Mouse (Mus musculus): ENCODE data around the gene Map3k14.

The Map3k14 gene

GRCm38 (mm10) chr11:103210291-103210690 is 57.0 kb downstream of the Map3k14 start:
- no peak for DNase-seq (ENCODE audit: low read depth, low spot score)

DNA sequence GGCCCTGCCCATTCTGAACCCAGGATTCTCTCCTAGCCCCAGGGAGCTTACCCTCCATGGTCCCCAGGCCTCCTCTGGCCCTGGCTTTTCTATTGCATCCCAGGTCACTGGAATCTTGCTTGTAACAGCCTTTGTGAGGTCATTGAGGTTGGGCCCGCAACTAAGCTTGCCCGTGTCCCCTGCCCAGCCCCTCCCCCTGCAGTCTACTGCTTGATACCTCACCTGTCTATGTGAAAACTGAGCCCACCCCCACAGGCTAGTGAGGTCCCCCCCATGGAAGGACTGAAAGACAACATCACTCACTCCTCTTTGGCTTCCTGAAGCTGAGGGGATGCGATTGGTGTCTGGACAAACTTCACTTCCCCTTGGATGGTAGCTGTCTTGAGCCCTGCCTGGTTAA is 58.8 kb downstream of the Map3k14 start, which contains the start of gene 1700023F06Rik:
1700023F06Rik (minus strand) TSS at position 101 of the 400 bp plus-strand sequence.
- no peak for DNase-seq (ENCODE audit: low read depth, low spot score)

- DNase-seq (ENCODE audit: low read depth, low spot score) = no peak
Observed at GRCm38 (mm10) chr11:103206203-103206602, 61.1 kb downstream of the Map3k14 start.

DNA sequence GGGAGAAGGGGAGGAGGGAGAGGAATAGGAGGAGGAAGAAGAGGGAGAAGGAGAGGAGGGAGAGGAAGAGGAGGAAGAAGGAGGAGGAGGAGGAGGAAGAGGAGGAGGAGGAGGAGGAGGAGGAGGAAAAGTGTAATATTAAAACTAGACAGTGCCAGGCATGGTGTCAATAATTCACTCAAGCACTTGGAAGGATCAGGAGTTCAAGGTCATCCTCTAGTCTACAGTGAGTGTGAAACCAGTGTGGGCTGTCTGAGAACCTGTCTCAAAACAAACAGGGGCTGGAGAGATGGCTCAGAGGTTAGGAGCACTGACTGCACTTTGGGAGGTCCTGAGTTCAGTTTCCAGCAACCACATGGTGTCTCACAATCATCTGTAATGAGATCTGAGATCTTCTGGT is 64.9 kb downstream of the Map3k14 start:
- no peak for DNase-seq (ENCODE audit: low read depth, low spot score)

- DNase-seq (ENCODE audit: low read depth, low spot score) = no peak
Observed at GRCm38 (mm10) chr11:103201664-103202063, 65.6 kb downstream of the Map3k14 start.

DNA sequence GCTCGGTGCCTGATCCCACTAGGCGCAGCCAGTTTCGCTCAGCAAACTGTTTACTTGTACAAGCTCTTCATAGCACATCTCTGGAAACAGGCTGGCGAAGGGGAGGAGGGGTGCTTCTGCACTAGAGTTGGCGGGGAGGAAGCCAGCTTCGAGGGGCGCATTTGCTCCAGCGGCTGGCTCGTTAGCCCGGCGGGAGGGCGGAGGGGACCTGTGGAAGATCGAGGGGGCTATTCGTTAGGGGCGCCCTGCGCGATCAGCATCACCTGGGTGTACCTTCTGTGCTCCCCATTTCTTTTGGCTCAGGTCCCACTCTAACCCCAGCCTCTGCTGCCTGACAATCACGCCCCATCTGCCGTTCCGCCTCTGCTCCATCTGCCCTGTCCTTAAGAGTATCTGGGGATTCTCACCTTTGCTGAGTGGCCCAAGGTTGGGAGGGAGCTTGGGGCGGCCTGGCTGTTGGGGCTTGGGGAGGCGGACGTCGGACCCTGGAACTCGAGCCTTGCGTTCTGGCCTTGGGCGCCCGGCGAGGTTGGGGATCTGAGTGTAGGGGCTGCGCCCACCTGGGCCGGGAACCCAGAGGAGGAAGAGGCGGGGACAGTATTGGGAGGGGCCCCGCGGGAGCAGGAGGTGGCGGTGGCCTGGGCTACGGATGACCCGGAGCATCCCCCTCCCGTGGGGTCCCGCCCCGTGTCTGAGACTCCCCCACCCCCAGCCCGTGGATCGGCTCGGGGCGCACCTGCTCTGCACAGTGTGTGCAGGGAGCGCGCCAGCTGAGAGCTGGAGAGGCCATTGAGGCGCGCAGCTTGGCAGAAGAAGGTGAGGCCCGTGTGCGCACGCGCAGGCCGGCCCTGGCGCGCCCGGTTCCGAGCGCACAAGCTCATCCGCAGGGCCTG is 68.1 kb downstream of the Map3k14 start:
- no peak for DNase-seq (ENCODE audit: low read depth, low spot score)

DNA sequence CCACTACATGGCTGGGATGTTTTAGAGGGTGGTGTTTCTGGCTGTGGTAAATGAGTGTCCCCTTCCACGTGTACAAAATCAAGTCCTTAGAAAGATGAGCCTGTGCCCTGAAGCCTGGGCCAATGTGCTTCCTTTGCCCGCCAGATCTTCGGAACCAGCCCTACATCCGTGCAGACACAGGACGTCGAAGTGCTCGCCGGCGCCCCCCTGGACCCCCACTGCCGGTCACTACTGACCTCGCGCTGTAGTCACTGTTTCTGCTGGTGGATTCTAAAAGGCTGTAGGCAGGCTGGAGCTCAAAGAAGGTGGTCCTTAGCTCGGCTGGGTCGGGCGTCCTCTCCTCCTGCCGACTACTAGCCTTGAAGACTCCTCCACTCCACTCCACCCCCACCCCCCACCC is 68.9 kb downstream of the Map3k14 start:
- DNase-seq (ENCODE audit: low read depth, low spot score) = no peak

DNA sequence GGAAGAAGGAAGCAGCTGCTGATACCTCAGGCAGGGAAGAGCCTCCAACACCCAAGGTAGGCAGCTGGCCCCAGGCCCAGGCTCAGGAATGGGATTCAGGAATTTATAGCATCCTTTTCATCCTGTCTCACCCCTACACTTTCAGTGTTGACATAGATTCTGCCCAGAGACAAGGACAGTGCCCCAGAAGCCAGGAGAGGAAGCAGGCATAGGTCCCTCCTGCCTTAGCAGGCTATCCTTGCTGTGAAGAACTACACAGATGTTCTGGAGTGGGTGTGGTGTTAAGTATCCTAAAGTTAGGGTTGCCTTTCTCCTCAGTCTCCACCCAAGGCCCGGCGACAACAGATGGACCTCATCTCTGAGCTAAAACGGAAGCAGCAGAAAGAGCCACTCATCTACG is 69.9 kb downstream of the Map3k14 start:
- DNase-seq (ENCODE audit: low read depth, low spot score) = no peak

- DNase-seq (ENCODE audit: low read depth, low spot score) = no peak
Observed at GRCm38 (mm10) chr11:103195656-103196055, 71.6 kb downstream of the Map3k14 start.

DNA sequence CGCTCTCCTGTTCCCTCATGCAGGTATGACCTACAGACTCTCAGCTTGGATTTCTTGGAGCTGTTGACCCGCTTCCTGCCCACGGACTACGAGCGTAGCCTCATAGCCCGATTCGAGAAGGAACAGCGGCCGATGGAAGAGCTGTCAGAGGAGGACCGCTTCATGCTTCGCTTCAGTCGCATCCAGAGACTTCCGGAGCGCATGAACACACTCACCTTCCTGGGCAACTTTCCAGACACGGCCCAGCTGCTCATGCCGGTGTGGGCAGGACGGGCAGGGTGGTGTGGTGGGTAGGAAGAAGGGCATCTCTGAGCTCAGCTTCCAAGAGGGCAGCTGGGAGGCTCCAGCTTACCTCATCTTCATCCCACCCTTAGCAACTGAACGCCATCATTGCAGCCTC is 72.0 kb downstream of the Map3k14 start:
- DNase-seq (ENCODE audit: low read depth, low spot score) = no peak

DNA sequence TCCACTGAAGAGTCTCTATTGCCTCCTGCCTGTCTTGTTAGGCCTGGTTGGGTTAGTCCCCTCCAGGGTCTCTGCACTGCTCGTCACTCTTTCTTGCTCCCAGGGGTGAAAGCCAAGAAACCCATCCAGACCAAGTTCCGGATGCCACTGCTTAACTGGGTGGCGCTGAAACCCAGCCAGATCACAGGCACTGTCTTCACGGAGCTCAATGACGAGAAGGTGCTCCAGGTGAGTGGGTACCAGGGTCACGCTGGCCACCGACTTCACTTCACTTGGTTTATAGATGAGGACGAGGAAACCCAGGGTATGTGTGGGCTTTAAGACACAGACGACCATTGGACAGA is 73.5 kb downstream of the Map3k14 start:
- DNase-seq (ENCODE audit: low read depth, low spot score) = no peak

- DNase-seq (ENCODE audit: low read depth, low spot score) = peak; percentile 23
Observed at GRCm38 (mm10) chr11:103192956-103193824, 74.1 kb downstream of the Map3k14 start.

DNA sequence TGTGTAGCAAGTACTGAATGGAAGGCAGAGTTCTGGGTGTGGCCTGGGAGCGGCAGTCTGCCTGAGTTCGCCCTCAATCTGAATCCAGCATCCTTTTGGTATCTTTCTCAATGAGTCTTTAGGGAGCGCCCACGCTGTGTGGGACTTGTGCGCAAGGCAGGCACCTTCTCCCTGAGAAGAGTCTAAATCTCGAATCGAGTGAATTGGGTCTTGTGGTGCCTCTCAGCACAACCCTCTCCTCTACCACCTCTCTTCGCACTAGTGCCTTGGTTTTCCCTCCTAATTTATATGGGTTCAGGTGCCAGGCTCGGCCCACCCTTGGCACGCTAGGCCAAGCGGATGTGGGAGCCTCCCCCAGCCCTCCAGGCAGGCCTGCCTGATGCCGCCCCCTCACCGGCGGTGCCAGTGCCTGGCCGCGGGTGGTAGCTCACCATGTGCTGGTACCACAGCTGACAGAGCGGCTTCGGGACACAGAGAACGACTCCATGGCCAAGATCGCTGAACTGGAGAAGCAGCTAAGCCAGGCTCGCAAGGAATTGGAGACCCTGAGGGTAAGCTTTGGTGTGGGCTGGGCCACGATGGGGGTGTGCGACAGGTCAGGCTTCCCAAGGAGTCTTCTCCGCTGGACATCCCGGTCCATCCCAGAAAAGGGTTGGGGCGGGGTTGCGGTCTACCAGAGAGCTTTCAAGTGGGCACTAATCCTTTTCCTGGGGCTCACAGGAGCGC is 74.9 kb downstream of the Map3k14 start:
- no peak for DNase-seq (ENCODE audit: low read depth, low spot score)

- peak; percentile 45 for DNase-seq (ENCODE audit: low read depth, low spot score)
Observed at GRCm38 (mm10) chr11:103184891-103185290, 82.4 kb downstream of the Map3k14 start.

- DNase-seq (ENCODE audit: low read depth, low spot score) = no peak
Observed at GRCm38 (mm10) chr11:103181911-103182310, 85.4 kb downstream of the Map3k14 start.

DNA sequence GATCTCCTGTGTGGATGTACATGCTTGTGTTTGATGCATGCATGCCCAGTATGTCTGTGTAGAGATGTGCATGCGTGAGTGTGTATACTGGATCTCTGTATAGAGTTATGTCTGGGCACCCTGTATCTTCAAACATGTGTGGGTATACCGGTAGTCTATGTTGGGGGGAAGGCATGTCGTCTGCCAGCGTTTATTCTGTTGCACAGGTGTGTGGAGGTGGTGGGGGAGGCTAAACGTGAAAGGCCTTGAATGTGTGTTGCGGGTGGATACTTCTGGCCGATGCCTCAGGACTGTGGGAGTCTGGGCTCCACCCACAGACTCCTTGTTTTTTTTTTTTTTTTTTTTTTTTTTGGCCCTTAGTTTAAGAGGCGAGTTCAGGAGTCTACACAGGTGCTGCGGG is 85.9 kb downstream of the Map3k14 start:
- no peak for DNase-seq (ENCODE audit: low read depth, low spot score)

- no peak for DNase-seq (ENCODE audit: low read depth, low spot score)
Observed at GRCm38 (mm10) chr11:103180426-103180825, 86.8 kb downstream of the Map3k14 start.

- no peak for DNase-seq (ENCODE audit: low read depth, low spot score)
Observed at GRCm38 (mm10) chr11:103178748-103179147, 88.5 kb downstream of the Map3k14 start.

DNA sequence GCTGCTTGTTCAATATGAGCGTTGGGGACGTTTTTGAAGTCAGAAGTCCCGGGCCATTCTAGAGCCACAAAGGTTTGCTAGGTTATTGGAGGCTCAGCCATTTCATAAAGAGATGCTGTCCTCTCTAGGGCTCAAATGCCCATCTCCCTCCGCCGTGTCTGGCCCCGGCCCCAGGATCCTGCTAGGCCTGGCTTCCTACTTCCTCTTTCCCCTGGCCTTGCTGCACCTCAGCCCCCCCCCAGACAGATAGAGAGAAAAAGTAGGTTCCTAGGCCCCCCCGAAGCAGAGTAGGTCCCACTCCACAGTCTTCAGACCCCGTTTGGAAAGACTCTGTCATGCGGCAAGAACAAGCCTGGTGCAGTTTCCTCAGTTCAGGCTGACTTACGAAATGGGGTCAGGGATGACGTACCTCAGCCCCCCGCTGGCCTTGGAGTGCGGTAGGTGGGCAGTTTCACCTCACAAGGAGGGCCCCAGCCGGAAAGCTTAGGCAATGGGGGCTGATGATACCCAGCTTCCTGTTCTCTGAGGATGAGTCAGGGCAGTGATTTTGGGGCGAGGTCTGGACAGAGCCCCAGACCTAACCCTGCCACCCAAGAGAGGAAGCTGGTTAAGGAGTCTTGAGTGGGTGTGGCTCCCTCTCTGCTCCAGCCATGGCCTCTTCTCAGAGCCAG is 89.3 kb downstream of the Map3k14 start:
- no peak for DNase-seq (ENCODE audit: low read depth, low spot score)

GRCm38 (mm10) chr11:103177216-103177615 is 90.1 kb downstream of the Map3k14 start:
- no peak for DNase-seq (ENCODE audit: low read depth, low spot score)

GRCm38 (mm10) chr11:103176510-103176909 is 90.8 kb downstream of the Map3k14 start:
- no peak for DNase-seq (ENCODE audit: low read depth, low spot score)

Measured in forelimb bud, embryonic 11.5 days (tissue).